ENCODE assay signal across 8 mouse cellular contexts in the genomic region with DNA sequence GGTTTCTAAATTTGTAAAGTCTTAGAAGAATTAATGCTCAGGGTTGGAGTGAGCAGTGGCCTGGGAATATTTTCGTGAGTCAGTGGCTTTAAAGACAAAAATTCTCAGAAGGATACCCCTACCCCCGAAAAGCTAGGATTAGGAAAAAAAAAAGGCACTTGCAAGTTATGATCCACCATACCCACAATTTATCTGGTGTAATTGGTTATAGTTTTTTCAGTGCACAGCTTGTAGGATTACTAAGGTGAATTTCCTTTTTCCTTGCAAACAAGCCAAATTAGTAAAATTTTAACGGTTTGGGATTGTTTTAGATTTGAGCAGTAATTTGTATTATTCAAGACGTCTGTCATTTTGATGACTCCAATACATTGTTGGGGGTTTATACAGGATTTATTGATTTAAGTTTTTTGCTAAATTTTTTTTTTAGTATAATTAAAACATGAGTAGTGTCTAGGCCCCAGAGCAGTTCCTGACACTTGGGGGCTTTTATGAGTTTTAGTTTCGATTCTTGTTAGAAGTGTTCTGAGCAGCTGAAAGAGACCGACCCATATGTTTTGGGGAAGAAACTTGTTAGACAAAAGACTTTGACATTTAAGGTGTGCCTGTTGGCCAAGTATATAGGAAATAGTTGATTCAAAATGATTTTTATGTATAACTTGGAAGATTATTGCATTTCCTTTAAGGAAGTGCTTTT. TPM values are rescaled to one million over a fixed set of nuclear protein-coding genes. Genes with fewer than 3 reads are reported as not detected.
DNase-seq lines count a peak whose midpoint lies in the region; ATAC-seq and TF ChIP-seq lines count a peak whose summit lies in the region.

No protein-coding gene starts in this region.

- no peak for TF ChIP-seq CTCF in E14TG2a.4 (conservative IDR thresholded peaks at IDR 0.05; ENCODE audit: low read length)
- no peak for TF ChIP-seq CTCF in heart, postnatal 0 days (IDR thresholded peaks at IDR 0.05; ENCODE audit: low read depth)

- no peak for DNase-seq in heart, postnatal 10 days
- DNase-seq in heart, postnatal 0 days (ENCODE audit: low spot score), result no peak
- DNase-seq in midbrain, embryonic 10.5 days (ENCODE audit: low spot score), result no peak
- no peak for DNase-seq in gastrocnemius, adult 8-10 months (ENCODE audit: low spot score in 2 of 2)
- DNase-seq in layer of hippocampus, postnatal 25 days (ENCODE audit: extremely low spot score in 1 of 2, low spot score in 1 of 2), result no peak

- no peak for ATAC-seq in heart, embryonic 11.5 days (replicated peaks; ENCODE audit: insufficient number of reproducible peaks, low FRiP score, low TSS enrichment)
- no peak for ATAC-seq in heart, postnatal 0 days (ENCODE audit: insufficient read depth, low read depth)
- no peak for ATAC-seq in megakaryocyte-erythroid progenitor cell, adult 5-6 weeks (replicated peaks; ENCODE audit: low FRiP score, low TSS enrichment, poor library complexity, severe bottlenecking)

- intact Hi-C loops in heart, postnatal 10 days (cut with DNase I), result loop anchor here (2.0 kb wide), 1 partner anchor 67 kb away; the partner anchor contains the start of gene C2cd5

- no peaks in the 10 kb centered on the region for H3K27me3 ChIP-seq in heart, embryonic 11.5 days (ENCODE audit: control insufficient read depth, insufficient read depth, low read length)
- H3K27me3 ChIP-seq in E14TG2a.4 (ENCODE audit: insufficient read depth, low read length), result no peaks in the 10 kb centered on the region
- H3K27me3 ChIP-seq in heart, postnatal 0 days (ENCODE audit: control insufficient read depth, insufficient read depth, low read length), result no peaks in the 10 kb centered on the region
- peaks cover 28% of the 10 kb centered on the region for H3K27me3 ChIP-seq in midbrain, embryonic 10.5 days (ENCODE audit: low read depth, poor library complexity, severe bottlenecking)

- peak overlapping the region; percentile 73 for H3K4me2 ChIP-seq in heart, embryonic 11.5 days
- peak overlapping the region; percentile 99 for H3K4me2 ChIP-seq in heart, postnatal 0 days (ENCODE audit: low read depth, low read length)

- WGBS in heart, embryonic 11.5 days (ENCODE audit: insufficient replicate concordance), result 42% methylated on average over 6 of the region's 6 CpGs
- 31% methylated on average over 6 of the region's 6 CpGs for WGBS in heart, postnatal 0 days
- 39% methylated on average over 6 of the region's 6 CpGs for WGBS in midbrain, embryonic 10.5 days

- H3K9me3 ChIP-seq in heart, embryonic 11.5 days (replicated peaks; ENCODE audit: control insufficient read depth, low read length), result no peaks in the 10 kb centered on the region
- no peaks in the 10 kb centered on the region for H3K9me3 ChIP-seq in E14TG2a.4 (ENCODE audit: low read length)
- H3K9me3 ChIP-seq in heart, postnatal 0 days (replicated peaks; ENCODE audit: control insufficient read depth, low read length), result no peaks in the 10 kb centered on the region
- H3K9me3 ChIP-seq in midbrain, embryonic 10.5 days (replicated peaks), result no peaks in the 10 kb centered on the region

- TF ChIP-seq EP300 in heart, postnatal 0 days (IDR thresholded peaks at IDR 0.05; ENCODE audit: low read depth), result no peak

- H3K4me3 ChIP-seq in heart, embryonic 11.5 days (ENCODE audit: low read depth, low read length), result peak overlapping the region; percentile 86
- H3K4me3 ChIP-seq in E14TG2a.4 (replicated peaks; ENCODE audit: low read length), result peak overlapping the region; percentile 95
- H3K4me3 ChIP-seq in heart, postnatal 0 days (ENCODE audit: low read depth, low read length), result peak overlapping the region; percentile 93
- H3K4me3 ChIP-seq in midbrain, embryonic 10.5 days, result peak overlapping the region; percentile 90

- H3K4me1 ChIP-seq in heart, embryonic 11.5 days (ENCODE audit: control insufficient read depth, insufficient read depth, low read length), result peaks cover 10% of the 10 kb centered on the region; the same call in 1 of the 2 replicates
- peaks cover 79% of the 10 kb centered on the region for H3K4me1 ChIP-seq in E14TG2a.4 (replicated peaks; ENCODE audit: low read depth, low read length)
- H3K4me1 ChIP-seq in heart, postnatal 0 days (ENCODE audit: control insufficient read depth, insufficient read depth), result peaks cover 22% of the 10 kb centered on the region; the same call in 1 of the 2 replicates
- H3K4me1 ChIP-seq in midbrain, embryonic 10.5 days, result peaks cover 41% of the 10 kb centered on the region

- H3K9ac ChIP-seq in heart, embryonic 11.5 days (ENCODE audit: low read depth, low read length), result peak overlapping the region; percentile 85
- H3K9ac ChIP-seq in heart, postnatal 0 days (replicated peaks; ENCODE audit: low read depth, low read length), result peak overlapping the region; percentile 90

- H3K36me3 ChIP-seq in heart, embryonic 11.5 days (ENCODE audit: control insufficient read depth, insufficient read depth, low read length), result no peaks in the 10 kb centered on the region
- H3K36me3 ChIP-seq in E14TG2a.4 (ENCODE audit: insufficient read depth, low read length), result peaks cover 47% of the 10 kb centered on the region
- 0 out of 2 replicates have a peak, but pooled peaks cover 7% of the 10 kb centered on the region for H3K36me3 ChIP-seq in heart, postnatal 0 days (replicated peaks; ENCODE audit: control insufficient read depth, insufficient read depth, low read length)
- H3K36me3 ChIP-seq in midbrain, embryonic 10.5 days, result peaks cover 25% of the 10 kb centered on the region

- H3K27ac ChIP-seq in heart, embryonic 11.5 days (ENCODE audit: low read depth, low read length), result no peak overlapping the region
- H3K27ac ChIP-seq in heart, postnatal 0 days (ENCODE audit: low read depth), result peak overlapping the region; percentile 93
- H3K27ac ChIP-seq in midbrain, embryonic 10.5 days (replicated peaks), result peak overlapping the region; percentile 95

RNA-seq across cellular contexts. Expression of gene Etnk1, which starts 1.1 kb away (rescaled TPM):
- 18.0 and 19.8 TPM in 2 replicates for polyA plus RNA-seq in heart, embryonic 11.5 days (2014; fragmentation: Nextera tagmentation; extraction: Ambion mirVana)
- total RNA-seq in heart, postnatal 10 days (2021), result 10 to 100 TPM; 28.5 to 29.4 TPM
- 20.6 and 22.0 TPM in 2 replicates for total RNA-seq in heart, postnatal 0 days (2014; rRNA removed; ENCODE audit: low replicate concordance)
- polyA plus RNA-seq in heart, postnatal 0 days (2015; fragmentation: Nextera tagmentation; extraction: Ambion mirVana), result 7.0 and 7.4 TPM in 2 replicates
- 21.0 and 23.9 TPM in 2 replicates for polyA plus RNA-seq in midbrain, embryonic 10.5 days (2016; fragmentation: Nextera tagmentation; extraction: Ambion mirVana)
- total RNA-seq in megakaryocyte-erythroid progenitor cell, adult 5-6 weeks (2014; fragmentation: Nextera tagmentation), result 65.0 and 74.2 TPM in 2 replicates
- 86.4 and 108 TPM in 2 replicates for total RNA-seq in megakaryocyte-erythroid progenitor cell, adult 5-6 weeks (2017)
- total RNA-seq in gastrocnemius, adult 8-10 months (2022), result 10 to 100 TPM; 14.4 to 17.9 (median 16.1) TPM
- total RNA-seq in layer of hippocampus, postnatal 25 days (2021), result 100 to 1,000 TPM; 157 to 170 TPM
